Mouse (Mus musculus) urinary bladder, postnatal 14 days (tissue): ENCODE results near the gene Cntn6.

Experiments used
- DNase-seq: peaks from one replicate; pipeline ENCODE4 v3.0.0; 2021; ENCODE audit warnings: low spot score

The Cntn6 gene

DNA sequence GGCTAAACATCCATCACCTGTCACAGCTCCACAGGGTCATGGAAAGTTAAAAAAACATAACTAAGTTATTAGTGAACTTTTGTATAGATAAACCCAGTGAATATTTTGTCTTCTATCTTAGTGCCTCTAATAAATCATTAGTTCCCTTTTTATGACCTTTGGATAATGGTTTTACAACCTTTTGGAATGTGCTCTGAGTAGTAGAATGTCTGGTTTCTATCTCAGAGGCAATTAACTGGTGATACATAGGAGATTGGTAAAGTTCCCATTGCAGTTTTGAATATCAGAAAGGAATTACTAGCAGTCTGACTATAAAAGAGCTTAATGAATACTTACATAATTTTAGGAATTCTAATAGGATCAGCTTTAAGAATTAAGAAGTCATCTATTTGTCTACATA, 265.5 kb downstream of the Cntn6 start:
- DNase-seq, result no peak

- DNase-seq, result no peak
These were observed 268.6 kb downstream of the Cntn6 start for GRCm38 (mm10) chr6:104761226-104761625.

GRCm38 (mm10) chr6:104783891-104784290, 291.3 kb downstream of the Cntn6 start:
- no peak for DNase-seq

DNA sequence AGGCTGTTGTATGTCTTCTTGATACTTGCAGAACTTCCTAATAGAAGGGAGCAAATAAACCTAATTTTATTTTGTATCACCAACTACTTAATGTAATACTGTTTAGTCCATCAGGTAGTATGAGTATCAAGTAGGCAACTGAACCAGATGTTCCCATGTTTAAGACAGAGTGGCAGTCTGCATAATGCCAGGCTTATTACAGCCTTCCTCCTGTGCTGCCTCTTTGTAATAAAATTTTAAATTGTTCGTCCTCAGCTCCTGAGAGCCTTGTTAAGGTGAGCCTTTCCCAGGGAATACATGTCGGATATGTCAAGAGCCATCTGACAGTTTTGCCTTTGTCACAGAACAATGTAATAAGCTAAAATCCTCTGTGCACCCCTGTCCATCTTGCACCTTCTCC, 294.9 kb downstream of the Cntn6 start:
- DNase-seq, result no peak

DNA sequence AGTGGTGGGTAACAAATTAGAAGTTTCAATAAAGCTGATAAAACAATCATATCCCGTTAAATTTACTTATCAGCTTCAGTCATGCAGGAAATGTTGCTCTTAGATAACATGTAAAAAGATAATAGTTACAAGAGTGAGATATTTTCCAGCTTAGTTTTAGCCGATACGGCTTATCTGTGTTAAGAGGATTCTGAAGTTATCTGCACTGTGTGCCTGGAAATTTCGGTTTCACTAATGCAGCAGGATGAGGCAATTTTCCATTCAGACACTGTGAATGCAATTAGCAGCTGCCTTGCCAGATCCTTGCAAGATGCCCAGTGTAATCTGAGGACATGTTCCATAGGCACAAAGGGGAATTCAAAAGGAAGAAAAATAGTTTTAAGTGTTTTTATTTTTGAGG, 315.9 kb downstream of the Cntn6 start:
- DNase-seq, result no peak

GRCm38 (mm10) chr6:104815610-104816009, 323.0 kb downstream of the Cntn6 start:
- no peak for DNase-seq

DNA sequence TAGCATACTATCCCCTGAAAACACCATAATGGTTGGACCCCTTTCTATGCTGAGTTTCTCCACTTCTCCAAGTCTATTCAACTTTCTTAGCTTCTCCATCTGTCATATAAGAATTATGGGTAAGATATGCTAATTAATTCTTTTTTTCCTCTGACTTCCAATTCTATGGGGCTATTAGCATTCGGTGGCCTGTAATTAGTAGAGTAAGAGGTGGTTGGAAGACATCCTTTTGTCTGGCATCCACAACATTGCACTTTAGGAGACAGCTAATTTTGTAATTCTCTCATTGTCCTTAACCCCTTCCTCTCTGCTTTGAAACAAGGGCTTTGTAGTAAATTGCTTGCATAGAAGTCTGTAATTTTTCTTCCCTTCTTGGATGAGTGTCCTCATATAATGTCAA, 387.1 kb downstream of the Cntn6 start:
- no peak for DNase-seq

DNA sequence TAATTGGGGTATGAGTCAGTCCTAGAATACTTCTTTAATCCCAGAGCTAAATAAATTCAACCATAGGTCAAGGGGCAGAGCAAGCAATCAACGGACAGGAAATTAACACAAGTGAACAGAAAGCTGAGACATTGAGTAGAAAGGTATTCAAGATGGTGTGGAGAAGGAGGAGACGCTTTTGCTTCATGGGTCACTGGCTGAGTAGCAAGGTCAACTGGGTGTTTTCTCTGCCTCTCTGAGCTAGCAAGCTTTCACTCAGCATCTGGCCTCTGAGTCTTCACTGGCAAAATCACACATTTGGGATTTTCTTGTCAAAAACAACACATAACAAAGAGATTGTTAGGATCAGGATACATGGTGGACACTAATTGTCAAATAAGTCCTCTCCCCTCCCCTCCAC, 391.4 kb downstream of the Cntn6 start:
- DNase-seq, result no peak

GRCm38 (mm10) chr6:104885829-104886228, 393.2 kb downstream of the Cntn6 start:
- DNase-seq, result no peak

DNA sequence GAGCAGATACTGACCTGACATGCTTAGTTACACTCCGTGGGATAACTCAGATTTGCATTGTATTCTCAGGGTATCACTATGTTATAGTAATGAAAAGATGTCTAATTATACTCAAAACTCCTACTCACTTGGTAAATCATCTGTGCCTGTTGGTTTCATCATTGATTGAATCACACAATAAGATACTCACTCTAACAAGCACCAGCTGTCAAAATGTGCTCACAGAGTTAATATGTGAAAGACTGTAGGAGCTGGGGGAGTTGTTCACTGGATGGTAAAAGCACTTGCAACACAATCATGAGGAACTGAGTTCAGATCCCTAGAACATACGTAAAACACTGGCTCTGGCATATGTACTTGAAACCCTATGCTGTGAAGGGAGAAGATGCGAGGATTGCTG, 398.5 kb downstream of the Cntn6 start:
- no peak for DNase-seq
